Mouse (Mus musculus) kidney, embryonic 14.5 days (tissue): Measurements from ENCODE around the gene 4931440F15Rik. TPM values are rescaled to one million over a fixed set of nuclear protein-coding genes. Genes with fewer than 3 reads are reported as not detected.
"Not testable (repeated sequence)": the region's sequence is repeated elsewhere in the genome, so short reads cannot be mapped to it uniquely, and the experiment has no call there.

Source experiments
- ATAC-seq: fragments of 200-750 bp; cut with Nextera tagmentation; 2 replicates; pipeline ENCODE4 v1.8.0; 2017; ENCODE audit warnings: moderate number of reproducible peaks, mild to moderate bottlenecking, moderate TSS enrichment, moderate library complexity; ENCODE audit not compliant: low FRiP score, low TSS enrichment
- H3K27ac ChIP-seq: fragments of 300-500 bp; sonication (generic); 2 replicates; pipeline ENCODE4 v1.5.1; 2014; ENCODE audit warnings: low read depth, mild to moderate bottlenecking, low read length, moderate library complexity, mixed read lengths
- H3K27me3 ChIP-seq: fragments of 300-500 bp; sonication (generic); 2 replicates; pipeline ENCODE4 v1.6.1; 2014; ENCODE audit warnings: mild to moderate bottlenecking, low read length; ENCODE audit not compliant: control insufficient read depth, insufficient read depth
- H3K36me3 ChIP-seq: fragments of 300-500 bp; sonication (generic); 2 replicates; pipeline ENCODE4 v1.6.1; 2014; ENCODE audit warnings: low read length, mixed read lengths; ENCODE audit not compliant: control insufficient read depth, insufficient read depth
- H3K4me1 ChIP-seq: fragments of 300-500 bp; sonication (generic); 2 replicates; pipeline ENCODE4 v1.6.1; 2014; ENCODE audit warnings: low read length, mixed read lengths; ENCODE audit not compliant: control insufficient read depth, insufficient read depth
- H3K4me2 ChIP-seq: fragments of 300-500 bp; sonication (generic); replicated peaks from 2 replicates; pipeline ENCODE4 v1.6.1; 2014; ENCODE audit warnings: low read depth, mild to moderate bottlenecking, low read length
- H3K4me3 ChIP-seq: fragments of 300-500 bp; sonication (generic); 2 replicates; pipeline ENCODE4 v1.5.1; 2014; ENCODE audit warnings: mild to moderate bottlenecking, low read length
- H3K9ac ChIP-seq: fragments of 300-500 bp; sonication (generic); 2 replicates; pipeline ENCODE4 v1.6.1; 2014; ENCODE audit warnings: low read depth, mild to moderate bottlenecking, low read length, moderate library complexity
- H3K9me3 ChIP-seq: fragments of 300-500 bp; sonication (generic); 2 replicates; pipeline ENCODE4 v1.6.1; 2016; ENCODE audit warnings: low read length; ENCODE audit not compliant: control insufficient read depth
- WGBS: fragments of 180-500 bp; shearing (Covaris S2); extraction: QIAGEN DNeasy Blood & Tissue Kit; methylation state at CpG from one replicate; pipeline ENCODE4 v1.1.7; 2014; 5-methylcytosine and 5-hydroxymethylcytosine counted together
- polyA plus RNA-seq: library from polyadenylated mRNA; unstranded; fragments of >200 nt; fragmentation: Nextera tagmentation; extraction: Ambion mirVana; gene quantifications from 2 replicates; pipeline ENCODE4 v1.2.1, GENCODE M21; 2014

Gene 4931440F15Rik
- polyA plus RNA-seq, result 0.06 and 0.08 TPM in 2 replicates

DNA sequence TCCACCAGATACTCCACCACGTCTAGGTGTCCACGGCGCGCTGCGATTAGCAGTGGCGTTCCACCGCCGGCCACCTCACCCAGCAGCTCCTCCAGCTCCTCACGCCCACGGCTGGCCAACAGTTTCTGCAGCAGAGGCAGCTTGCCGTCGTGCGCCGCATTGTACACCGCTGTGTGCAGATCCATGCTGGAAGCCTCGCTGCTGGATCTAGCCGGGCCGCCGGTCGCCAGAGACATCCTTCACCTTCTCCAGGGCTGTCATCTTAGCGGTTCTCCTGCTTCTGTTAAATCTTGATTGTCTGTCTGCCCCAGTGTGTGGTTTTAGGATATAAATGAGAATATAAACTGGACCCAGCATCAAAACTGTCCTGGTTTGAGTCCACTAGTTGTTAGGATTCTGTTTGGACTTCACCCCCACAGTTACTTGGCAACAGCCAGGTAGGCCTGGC is at the start of gene 4931440F15Rik:
4931440F15Rik (minus strand) TSS at position 398 of the 448 bp plus-strand sequence.
- H3K4me1 ChIP-seq, H3K9ac ChIP-seq, H3K36me3 ChIP-seq, H3K27ac ChIP-seq, H3K9me3 ChIP-seq: not testable (repeated sequence)
- peak within 1 kb of the TSS; percentile 17; the same call in 1 of the 2 replicates for H3K4me3 ChIP-seq
- 0 out of 2 replicates have a peak, but pooled peaks have one; percentile 30 for ATAC-seq
- H3K4me2 ChIP-seq, result peak within 1 kb of the TSS; percentile 38
- H3K27me3 ChIP-seq, result peaks cover 11% of the 10 kb centered on the region
- WGBS, result 38% methylated on average over 19 of the region's 21 CpGs

DNA sequence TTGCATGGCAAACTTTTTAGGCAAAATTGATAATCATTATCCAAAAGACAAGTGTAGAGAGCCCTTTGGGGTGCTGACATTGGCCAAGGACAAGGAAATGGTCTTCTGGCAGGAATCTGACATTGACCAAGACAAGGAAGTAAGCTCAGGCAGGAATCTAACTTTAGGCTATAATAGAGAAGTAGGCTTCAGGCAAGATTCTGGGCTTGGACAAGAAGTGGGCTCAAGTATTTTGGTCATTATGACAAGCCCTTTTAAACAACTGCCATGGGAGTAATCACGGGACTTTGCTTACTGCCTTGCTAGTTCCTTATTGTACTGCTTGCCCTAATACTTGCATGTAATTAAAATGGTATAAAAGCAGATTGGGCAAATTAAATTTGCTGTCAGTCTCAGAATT is 49.3 kb upstream of the 4931440F15Rik start:
- not testable (repeated sequence) for H3K4me1 ChIP-seq, H3K4me3 ChIP-seq, H3K9ac ChIP-seq, ATAC-seq, H3K9me3 ChIP-seq, H3K4me2 ChIP-seq, H3K27me3 ChIP-seq, H3K27ac ChIP-seq, H3K36me3 ChIP-seq
- 96% methylated on average over 1 of the region's 1 CpGs for WGBS

GRCm38 (mm10) chr11:29870174-29870573 is 44.7 kb upstream of the 4931440F15Rik start:
- no peak overlapping the region for H3K4me2 ChIP-seq
- H3K9me3 ChIP-seq, result no peaks in the 10 kb centered on the region
- no peak for ATAC-seq
- no peak overlapping the region for H3K27ac ChIP-seq
- no peak overlapping the region for H3K9ac ChIP-seq
- no peaks in the 10 kb centered on the region for H3K27me3 ChIP-seq
- no peaks in the 10 kb centered on the region for H3K4me1 ChIP-seq
- H3K4me3 ChIP-seq, result no peak overlapping the region
- WGBS, result 89% methylated on average over 2 of the region's 2 CpGs
- no peaks in the 10 kb centered on the region for H3K36me3 ChIP-seq

DNA sequence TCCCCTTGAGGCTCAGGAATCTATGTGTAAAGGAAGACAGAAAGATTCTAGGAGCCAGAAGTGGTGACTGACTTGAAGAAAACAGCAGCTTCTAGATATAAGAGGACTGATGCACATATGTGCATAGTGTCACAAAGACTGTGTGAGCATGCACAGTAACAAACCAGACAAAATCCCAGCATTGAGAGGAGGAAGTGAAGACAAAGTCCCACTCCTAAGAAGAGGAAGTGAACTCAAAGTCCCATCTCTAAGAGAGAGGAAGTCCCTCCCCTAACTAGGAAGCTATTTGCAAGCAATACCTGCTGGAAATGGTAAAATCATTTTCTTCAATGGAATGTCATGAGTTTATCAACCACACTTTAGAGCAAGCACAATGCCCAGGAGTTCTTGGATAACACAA is 38.8 kb upstream of the 4931440F15Rik start:
- Histone ChIP-seq H3K4me3 (no peak overlapping the region), H3K9me3 (no peaks in the 10 kb centered on the region), H3K36me3 (no peaks in the 10 kb centered on the region), H3K27ac (no peak overlapping the region), H3K9ac (no peak overlapping the region), H3K4me1 (no peaks in the 10 kb centered on the region), H3K4me2 (no peak overlapping the region), H3K27me3 (no peaks in the 10 kb centered on the region)
- no peak for ATAC-seq

DNA sequence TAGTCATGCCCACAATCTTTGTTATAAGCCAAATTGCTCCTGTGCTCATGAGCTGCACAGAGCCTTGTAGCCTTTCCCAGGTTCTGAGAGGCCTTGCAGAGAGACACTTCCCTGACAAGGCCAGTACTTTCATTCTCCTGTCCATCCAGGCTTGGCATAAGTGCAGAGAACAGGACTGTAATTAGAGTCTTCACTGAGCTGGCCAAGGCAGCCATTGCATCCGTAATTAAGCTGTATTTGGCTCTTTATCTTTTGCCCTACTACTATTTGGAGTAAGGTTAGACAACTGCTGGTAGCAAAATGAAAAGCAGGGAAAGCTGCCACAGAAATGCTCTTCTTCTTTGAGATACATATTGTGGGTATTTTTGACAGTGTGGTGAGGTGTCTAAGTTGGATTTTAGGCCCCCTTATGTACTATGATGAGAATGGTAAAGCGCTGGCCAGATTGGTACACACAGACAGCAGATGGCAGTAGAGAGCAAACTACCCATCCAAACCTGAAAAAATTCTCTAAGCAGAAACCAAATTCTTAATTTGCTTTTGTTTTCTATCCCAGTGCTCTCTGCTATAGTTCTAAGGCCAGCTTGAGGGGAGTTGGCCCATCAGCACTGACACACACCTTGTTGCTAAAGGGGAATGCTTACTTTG is 36.4 kb upstream of the 4931440F15Rik start:
- Histone ChIP-seq H3K4me2 (no peak overlapping the region), H3K9me3 (no peaks in the 10 kb centered on the region), H3K9ac (no peak overlapping the region), H3K4me3 (no peak overlapping the region), H3K4me1 (no peaks in the 10 kb centered on the region), H3K27ac (no peak overlapping the region), H3K27me3 (no peaks in the 10 kb centered on the region), H3K36me3 (no peaks in the 10 kb centered on the region)
- ATAC-seq, result no peak
- 49% methylated on average over 2 of the region's 2 CpGs for WGBS

DNA sequence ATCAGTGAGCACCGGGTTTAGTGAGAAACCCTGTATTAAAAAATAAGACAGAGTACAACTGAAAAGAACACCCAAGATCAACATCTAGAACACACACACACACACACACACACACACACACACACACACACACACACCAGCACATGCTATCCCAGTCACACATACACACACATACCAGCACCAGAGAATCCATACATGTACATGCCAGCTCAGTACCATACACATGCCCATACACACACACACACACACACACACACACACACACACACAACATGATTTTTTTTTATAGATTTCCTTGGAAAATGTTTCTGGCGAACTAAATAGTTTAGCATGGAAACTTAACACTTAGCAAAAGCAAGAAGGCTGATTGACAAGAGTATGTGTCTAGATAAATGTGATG is 35.6 kb upstream of the 4931440F15Rik start:
- ATAC-seq, result no peak
- no peaks in the 10 kb centered on the region for H3K27me3 ChIP-seq
- H3K9me3 ChIP-seq, result no peaks in the 10 kb centered on the region
- no peak overlapping the region for H3K4me3 ChIP-seq
- no peaks in the 10 kb centered on the region for H3K36me3 ChIP-seq
- no peak overlapping the region for H3K27ac ChIP-seq
- 91% methylated on average over 2 of the region's 2 CpGs for WGBS
- H3K4me2 ChIP-seq, result no peak overlapping the region
- H3K9ac ChIP-seq, result no peak overlapping the region
- H3K4me1 ChIP-seq, result no peaks in the 10 kb centered on the region

GRCm38 (mm10) chr11:29840606-29841227 is 15.2 kb upstream of the 4931440F15Rik start:
- Histone ChIP-seq H3K9ac (no peak overlapping the region), H3K4me1 (no peaks in the 10 kb centered on the region), H3K9me3 (no peaks in the 10 kb centered on the region), H3K4me2 (no peak overlapping the region), H3K27me3 (no peaks in the 10 kb centered on the region), H3K27ac (no peak overlapping the region), H3K36me3 (no peaks in the 10 kb centered on the region), H3K4me3 (no peak overlapping the region)
- no peak for ATAC-seq
- 92% methylated on average over 3 of the region's 3 CpGs for WGBS

DNA sequence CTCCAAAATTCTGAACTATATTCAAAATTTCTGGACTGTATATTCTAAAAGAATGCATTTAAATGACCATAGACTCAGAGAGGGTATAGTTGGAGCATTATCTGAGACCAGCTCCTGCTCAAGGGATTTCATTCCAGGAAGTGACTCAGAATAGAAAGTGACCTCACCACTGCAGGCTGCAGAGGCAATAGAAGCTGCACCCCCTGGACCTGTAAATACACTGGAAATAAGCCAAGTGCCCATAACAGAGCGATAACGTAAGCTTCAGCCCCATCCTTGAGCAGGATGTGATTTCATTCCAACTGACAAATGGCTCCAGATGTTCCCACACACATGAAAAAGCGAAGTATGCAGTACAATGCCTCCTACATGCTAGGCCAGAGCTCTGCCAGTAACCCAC is 14.3 kb upstream of the 4931440F15Rik start:
- Histone ChIP-seq H3K4me3 (no peak overlapping the region), H3K36me3 (no peaks in the 10 kb centered on the region), H3K9ac (no peak overlapping the region), H3K4me1 (no peaks in the 10 kb centered on the region), H3K4me2 (no peak overlapping the region), H3K27ac (no peak overlapping the region), H3K27me3 (no peaks in the 10 kb centered on the region), H3K9me3 (no peaks in the 10 kb centered on the region)
- WGBS, result 50% methylated on average over 3 of the region's 3 CpGs
- ATAC-seq, result peak; percentile 55; the same call in 1 of the 2 replicates

DNA sequence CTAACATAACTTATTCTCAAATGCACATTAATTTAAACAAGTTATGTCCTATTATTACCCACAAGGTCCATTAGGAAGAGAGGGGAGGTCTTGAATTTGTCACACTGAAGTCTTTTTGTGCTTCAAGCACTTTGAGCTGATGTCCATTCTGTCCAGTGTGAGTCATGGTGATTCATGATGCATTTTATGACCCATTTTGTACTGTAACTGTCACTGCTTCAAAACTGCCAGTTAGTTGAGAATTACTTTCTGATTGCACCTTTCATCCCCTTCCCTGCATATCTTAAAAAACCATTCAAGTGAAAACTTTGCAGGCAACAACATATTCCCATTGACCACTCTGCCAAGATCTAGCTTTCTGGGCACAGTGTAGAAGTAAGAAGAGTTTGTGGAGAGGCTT is 11.6 kb upstream of the 4931440F15Rik start:
- no peak overlapping the region for H3K27ac ChIP-seq
- ATAC-seq, result no peak
- no peaks in the 10 kb centered on the region for H3K9me3 ChIP-seq
- no peaks in the 10 kb centered on the region for H3K4me1 ChIP-seq
- H3K36me3 ChIP-seq, result no peaks in the 10 kb centered on the region
- no peak overlapping the region for H3K4me2 ChIP-seq
- no peaks in the 10 kb centered on the region for H3K27me3 ChIP-seq
- H3K9ac ChIP-seq, result no peak overlapping the region
- H3K4me3 ChIP-seq, result no peak overlapping the region
